8 mouse cellular contexts compared by ENCODE assay signal in genomic region chr2:155385090-155385489, GRCm38 (mm10). TPM values are rescaled to one million over a fixed set of nuclear protein-coding genes. Genes with fewer than 3 reads are reported as not detected.
A peak's percentile ranks its signal among the peaks of the same experiment; 100 is the strongest.
DNase-seq lines count a peak whose midpoint lies in the region; ATAC-seq and TF ChIP-seq lines count a peak whose summit lies in the region.

No protein-coding gene starts in this region.

- no peaks in the 10 kb centered on the region for H3K9me3 ChIP-seq in lung, embryonic 14.5 days (ENCODE audit: low read depth, low read length)

- 0 out of 2 replicates have a peak, but pooled peaks cover 4% of the 10 kb centered on the region for H3K4me1 ChIP-seq in lung, embryonic 14.5 days (ENCODE audit: insufficient read depth)

- no peak overlapping the region for H3K9ac ChIP-seq in lung, embryonic 14.5 days

- peak; percentile 87 for DNase-seq in A20 (ENCODE audit: low read depth, low spot score)
- peak; percentile 93 for DNase-seq in ZHBTc4 (ENCODE audit: low read depth, low spot score)
- DNase-seq in cerebellum, postnatal 4 days (ENCODE audit: low spot score in 2 of 2), result peak; percentile 71 to 85
- DNase-seq in gastrocnemius, postnatal 36 days, result peak; percentile 78 to 80
- peak; percentile 89 to 91 for DNase-seq in kidney, postnatal 4 days
- DNase-seq in lung, embryonic 14.5 days, result peak; percentile 91
- DNase-seq in ovary, postnatal 14 days (ENCODE audit: low spot score), result peak; percentile 72
- peak; percentile 65 to 85 for DNase-seq in thymus, postnatal 10 days (ENCODE audit: low spot score in 2 of 2)

- no peak overlapping the region for H3K4me3 ChIP-seq in lung, embryonic 14.5 days (ENCODE audit: low read depth, low read length)

- H3K36me3 ChIP-seq in lung, embryonic 14.5 days (ENCODE audit: insufficient read depth), result peaks cover 13% of the 10 kb centered on the region

- no peak overlapping the region for H3K4me2 ChIP-seq in lung, embryonic 14.5 days

- 0 out of 2 replicates have a peak, but pooled peaks have one; percentile 11 for ATAC-seq in lung, embryonic 14.5 days (ENCODE audit: insufficient read depth)

- H3K27me3 ChIP-seq in lung, embryonic 14.5 days (ENCODE audit: insufficient read depth, low read length), result no peaks in the 10 kb centered on the region

- intact Hi-C loops in gastrocnemius, postnatal 36 days (cut with DNase I), result loop anchor here (5.0 kb wide), 1 partner anchor 88 kb away; no protein-coding TSS in a partner anchor

- H3K27ac ChIP-seq in lung, embryonic 14.5 days (ENCODE audit: low read depth), result no peak overlapping the region

- WGBS in lung, embryonic 14.5 days, result 31% methylated on average over 7 of the region's 7 CpGs

- TF ChIP-seq CTCF in lung, embryonic 14.5 days (IDR thresholded peaks at IDR 0.05; ENCODE audit: low read depth), result peak; percentile 78

RNA-seq across cellular contexts. Expression of gene Trp53inp2, which starts 4.2 kb away (rescaled TPM):
- 100 to 1,000 TPM; 355 to 400 TPM for total RNA-seq in gastrocnemius, postnatal 36 days (2021)
- polyA plus RNA-seq in lung, embryonic 14.5 days (2014; fragmentation: Nextera tagmentation; extraction: Ambion mirVana), result 15.0 and 17.8 TPM in 2 replicates

RNA-seq across cellular contexts. Expression of gene Pigu, which starts 27.9 kb away (rescaled TPM):
- 10 to 100 TPM; 23.4 to 25.4 TPM for total RNA-seq in gastrocnemius, postnatal 36 days (2021)
- 52.0 and 54.0 TPM in 2 replicates for polyA plus RNA-seq in lung, embryonic 14.5 days (2014; fragmentation: Nextera tagmentation; extraction: Ambion mirVana)
